Mouse (Mus musculus) retina, embryonic 14.5 days (tissue): ENCODE measurements around the gene Epb42.
"Not testable (repeated sequence)": the region's sequence is repeated elsewhere in the genome, so short reads cannot be mapped to it uniquely, and the experiment has no call there.

ENCODE experiments used
- DNase-seq: peaks from one replicate; pipeline ENCODE4 v3.0.0-alpha.2; 2015; ENCODE audit warnings: low spot score

Epb42 gene

GRCm38 (mm10) chr2:121007925-121008663 is 28.8 kb downstream of the Epb42 start, which contains the start of gene Ccndbp1:
TSS of gene Ccndbp1 (plus strand) at chr2:121008403.
- DNase-seq: peak; percentile 94

- no peak for DNase-seq
Observed at GRCm38 (mm10) chr2:121006986-121007385, 29.9 kb downstream of the Epb42 start.

GRCm38 (mm10) chr2:121004018-121004811 is 32.7 kb downstream of the Epb42 start:
- no peak for DNase-seq

- peak; percentile 16 for DNase-seq
Observed at GRCm38 (mm10) chr2:121003586-121003985, 33.3 kb downstream of the Epb42 start.

- no peak for DNase-seq
Observed at GRCm38 (mm10) chr2:120998863-120999262, 38.0 kb downstream of the Epb42 start.

- not testable (repeated sequence) for DNase-seq
Observed at GRCm38 (mm10) chr2:120996607-120997006, 40.3 kb downstream of the Epb42 start.

- no peak for DNase-seq
Observed at GRCm38 (mm10) chr2:120991196-120991595, 45.7 kb downstream of the Epb42 start.

GRCm38 (mm10) chr2:120985241-120985640 is 51.6 kb downstream of the Epb42 start:
- no peak for DNase-seq

GRCm38 (mm10) chr2:120983611-120984010 is 53.3 kb downstream of the Epb42 start:
- no peak for DNase-seq

- no peak for DNase-seq
Observed at GRCm38 (mm10) chr2:120980861-120981260, 56.0 kb downstream of the Epb42 start.

- DNase-seq: no peak
Observed at GRCm38 (mm10) chr2:120979819-120980218, 57.1 kb downstream of the Epb42 start.

GRCm38 (mm10) chr2:120978693-120979037 is 58.2 kb downstream of the Epb42 start:
- DNase-seq: peak; percentile 36

GRCm38 (mm10) chr2:120977926-120978692 is 58.8 kb downstream of the Epb42 start:
- no peak for DNase-seq

- DNase-seq: peak; percentile 64
Observed at GRCm38 (mm10) chr2:120976990-120977925, 59.6 kb downstream of the Epb42 start, which contains the start of gene Tmem62. TSS of gene Tmem62 (plus strand) at chr2:120977017.

GRCm38 (mm10) chr2:120976308-120976707 is 60.6 kb downstream of the Epb42 start:
- DNase-seq: peak; percentile 56

- no peak for DNase-seq
Observed at GRCm38 (mm10) chr2:120972964-120973363, 63.9 kb downstream of the Epb42 start.

- not testable (repeated sequence) for DNase-seq
Observed at GRCm38 (mm10) chr2:120972257-120972656, 64.6 kb downstream of the Epb42 start.

- DNase-seq: no peak
Observed at GRCm38 (mm10) chr2:120971766-120972165, 65.1 kb downstream of the Epb42 start.

GRCm38 (mm10) chr2:120970559-120971080 is 66.3 kb downstream of the Epb42 start, which contains the start of gene Ubr1:
TSS of gene Ubr1 (minus strand) at chr2:120970715.
- peak; percentile 94 for DNase-seq

- no peak for DNase-seq
Observed at GRCm38 (mm10) chr2:120970045-120970539, 66.8 kb downstream of the Epb42 start.
